Mouse (Mus musculus): Measurements from ENCODE around the gene Fkbp15. TPM values are rescaled to one million over a fixed set of nuclear protein-coding genes. Genes with fewer than 3 reads are reported as not detected.

The Fkbp15 gene
- polyA plus RNA-seq, 1 experiment from 2014 or later = 21.0 TPM

- DNase-seq (ENCODE audit: low spot score) (no peak), ATAC-seq (ENCODE audit: insufficient read depth, low FRiP score, low TSS enrichment) (no peak)
- no peaks in the 10 kb centered on the region for H3K9me3 ChIP-seq (ENCODE audit: control insufficient read depth, low read length)
- H3K36me3 ChIP-seq (ENCODE audit: control insufficient read depth, insufficient read depth, low read length) = peaks cover 2% of the 10 kb centered on the region; the same call in 1 of the 2 replicates
- H3K4me3 ChIP-seq (ENCODE audit: low read depth, low read length) = no peak overlapping the region
- no peak overlapping the region for H3K9ac ChIP-seq (ENCODE audit: low read length)
- 82% methylated on average over 2 of the region's 2 CpGs for WGBS
- no peaks in the 10 kb centered on the region for H3K4me1 ChIP-seq (ENCODE audit: control insufficient read depth, insufficient read depth, low read length)
- H3K27ac ChIP-seq (ENCODE audit: low read depth, low read length) = no peak overlapping the region
- H3K27me3 ChIP-seq (ENCODE audit: control insufficient read depth, insufficient read depth, low read length) = no peaks in the 10 kb centered on the region
- no peak overlapping the region for H3K4me2 ChIP-seq (ENCODE audit: low read depth)
These were observed 43.9 kb downstream of the Fkbp15 start for GRCm38 (mm10) chr4:62316456-62316855.

- Histone ChIP-seq H3K4me1 (ENCODE audit: control insufficient read depth, insufficient read depth, low read length) (no peaks in the 10 kb centered on the region), H3K9ac (ENCODE audit: low read length) (no peak overlapping the region), H3K4me2 (ENCODE audit: low read depth) (no peak overlapping the region), H3K36me3 (ENCODE audit: control insufficient read depth, insufficient read depth, low read length) (peaks cover 2% of the 10 kb centered on the region; the same call in 1 of the 2 replicates), H3K4me3 (ENCODE audit: low read depth, low read length) (no peak overlapping the region), H3K27ac (ENCODE audit: low read depth, low read length) (no peak overlapping the region), H3K9me3 (ENCODE audit: control insufficient read depth, low read length) (no peaks in the 10 kb centered on the region), H3K27me3 (ENCODE audit: control insufficient read depth, insufficient read depth, low read length) (no peaks in the 10 kb centered on the region)
- ATAC-seq (ENCODE audit: insufficient read depth, low FRiP score, low TSS enrichment) (no peak), DNase-seq (ENCODE audit: low spot score) (no peak)
- 81% methylated on average over 3 of the region's 3 CpGs for WGBS
These were observed 45.8 kb downstream of the Fkbp15 start for GRCm38 (mm10) chr4:62314516-62314915.

GRCm38 (mm10) chr4:62313641-62314211, 46.6 kb downstream of the Fkbp15 start:
- H3K4me1 ChIP-seq (ENCODE audit: control insufficient read depth, insufficient read depth, low read length) = no peaks in the 10 kb centered on the region
- no peak overlapping the region for H3K4me2 ChIP-seq (ENCODE audit: low read depth)
- no peak for ATAC-seq (ENCODE audit: insufficient read depth, low FRiP score, low TSS enrichment)
- no peak overlapping the region for H3K27ac ChIP-seq (ENCODE audit: low read depth, low read length)
- 87% methylated on average over 9 of the region's 9 CpGs for WGBS
- no peak overlapping the region for H3K9ac ChIP-seq (ENCODE audit: low read length)
- H3K4me3 ChIP-seq (ENCODE audit: low read depth, low read length) = no peak overlapping the region
- peaks cover 2% of the 10 kb centered on the region; the same call in 1 of the 2 replicates for H3K36me3 ChIP-seq (ENCODE audit: control insufficient read depth, insufficient read depth, low read length)
- no peaks in the 10 kb centered on the region for H3K9me3 ChIP-seq (ENCODE audit: control insufficient read depth, low read length)
- no peak for DNase-seq (ENCODE audit: low spot score)
- H3K27me3 ChIP-seq (ENCODE audit: control insufficient read depth, insufficient read depth, low read length) = no peaks in the 10 kb centered on the region

- no peak overlapping the region for H3K4me3 ChIP-seq (ENCODE audit: low read depth, low read length)
- no peaks in the 10 kb centered on the region for H3K4me1 ChIP-seq (ENCODE audit: control insufficient read depth, insufficient read depth, low read length)
- DNase-seq (ENCODE audit: low spot score) (no peak), ATAC-seq (ENCODE audit: insufficient read depth, low FRiP score, low TSS enrichment) (no peak)
- H3K4me2 ChIP-seq (ENCODE audit: low read depth) = no peak overlapping the region
- H3K27me3 ChIP-seq (ENCODE audit: control insufficient read depth, insufficient read depth, low read length) = no peaks in the 10 kb centered on the region
- whole genome bisulfite sequencing = 92% methylated on average over 2 of the region's 2 CpGs
- H3K27ac ChIP-seq (ENCODE audit: low read depth, low read length) = no peak overlapping the region
- no peaks in the 10 kb centered on the region for H3K9me3 ChIP-seq (ENCODE audit: control insufficient read depth, low read length)
- no peak overlapping the region for H3K9ac ChIP-seq (ENCODE audit: low read length)
- peaks cover 2% of the 10 kb centered on the region; the same call in 1 of the 2 replicates for H3K36me3 ChIP-seq (ENCODE audit: control insufficient read depth, insufficient read depth, low read length)
These were observed 47.5 kb downstream of the Fkbp15 start for GRCm38 (mm10) chr4:62312821-62313220.

- no peak overlapping the region for H3K4me2 ChIP-seq (ENCODE audit: low read depth)
- H3K9ac ChIP-seq (ENCODE audit: low read length) = no peak overlapping the region
- H3K4me3 ChIP-seq (ENCODE audit: low read depth, low read length) = no peak overlapping the region
- no peak for ATAC-seq (ENCODE audit: insufficient read depth, low FRiP score, low TSS enrichment)
- no peaks in the 10 kb centered on the region for H3K4me1 ChIP-seq (ENCODE audit: control insufficient read depth, insufficient read depth, low read length)
- H3K9me3 ChIP-seq (ENCODE audit: control insufficient read depth, low read length) = no peaks in the 10 kb centered on the region
- H3K27me3 ChIP-seq (ENCODE audit: control insufficient read depth, insufficient read depth, low read length) = no peaks in the 10 kb centered on the region
- no peak overlapping the region for H3K27ac ChIP-seq (ENCODE audit: low read depth, low read length)
- DNase-seq (ENCODE audit: low spot score) = no peak
- 0 out of 2 replicates have a peak, but pooled peaks cover 2% of the 10 kb centered on the region for H3K36me3 ChIP-seq (ENCODE audit: control insufficient read depth, insufficient read depth, low read length)
These were observed 51.9 kb downstream of the Fkbp15 start for GRCm38 (mm10) chr4:62308406-62308805.

GRCm38 (mm10) chr4:62306840-62307239, 53.5 kb downstream of the Fkbp15 start:
- no peak for ATAC-seq (ENCODE audit: insufficient read depth, low FRiP score, low TSS enrichment)
- Histone ChIP-seq H3K4me1 (ENCODE audit: control insufficient read depth, insufficient read depth, low read length) (no peaks in the 10 kb centered on the region), H3K27me3 (ENCODE audit: control insufficient read depth, insufficient read depth, low read length) (no peaks in the 10 kb centered on the region), H3K4me3 (ENCODE audit: low read depth, low read length) (no peak overlapping the region), H3K4me2 (ENCODE audit: low read depth) (no peak overlapping the region), H3K9me3 (ENCODE audit: control insufficient read depth, low read length) (no peaks in the 10 kb centered on the region), H3K36me3 (ENCODE audit: control insufficient read depth, insufficient read depth, low read length) (0 out of 2 replicates have a peak, but pooled peaks cover 2% of the 10 kb centered on the region), H3K9ac (ENCODE audit: low read length) (no peak overlapping the region), H3K27ac (ENCODE audit: low read depth, low read length) (no peak overlapping the region)
- DNase-seq (ENCODE audit: low spot score) = no peak
- 74% methylated on average over 4 of the region's 4 CpGs for WGBS

GRCm38 (mm10) chr4:62306301-62306700, 54.0 kb downstream of the Fkbp15 start:
- no peak overlapping the region for H3K9ac ChIP-seq (ENCODE audit: low read length)
- no peak overlapping the region for H3K4me2 ChIP-seq (ENCODE audit: low read depth)
- H3K36me3 ChIP-seq (ENCODE audit: control insufficient read depth, insufficient read depth, low read length) = no peaks in the 10 kb centered on the region
- ATAC-seq (ENCODE audit: insufficient read depth, low FRiP score, low TSS enrichment) = no peak
- H3K27me3 ChIP-seq (ENCODE audit: control insufficient read depth, insufficient read depth, low read length) = no peaks in the 10 kb centered on the region
- H3K27ac ChIP-seq (ENCODE audit: low read depth, low read length) = no peak overlapping the region
- no peak overlapping the region for H3K4me3 ChIP-seq (ENCODE audit: low read depth, low read length)
- DNase-seq (ENCODE audit: low spot score) = no peak
- 98% methylated on average over 1 of the region's 1 CpGs for WGBS
- no peaks in the 10 kb centered on the region for H3K9me3 ChIP-seq (ENCODE audit: control insufficient read depth, low read length)
- no peaks in the 10 kb centered on the region for H3K4me1 ChIP-seq (ENCODE audit: control insufficient read depth, insufficient read depth, low read length)

- Histone ChIP-seq H3K4me3 (ENCODE audit: low read depth, low read length) (no peak overlapping the region), H3K36me3 (ENCODE audit: control insufficient read depth, insufficient read depth, low read length) (peaks cover 5% of the 10 kb centered on the region; the same call in 1 of the 2 replicates), H3K4me2 (ENCODE audit: low read depth) (no peak overlapping the region), H3K4me1 (ENCODE audit: control insufficient read depth, insufficient read depth, low read length) (no peaks in the 10 kb centered on the region), H3K27ac (ENCODE audit: low read depth, low read length) (no peak overlapping the region), H3K9me3 (ENCODE audit: control insufficient read depth, low read length) (no peaks in the 10 kb centered on the region), H3K27me3 (ENCODE audit: control insufficient read depth, insufficient read depth, low read length) (no peaks in the 10 kb centered on the region), H3K9ac (ENCODE audit: low read length) (no peak overlapping the region)
- ATAC-seq (ENCODE audit: insufficient read depth, low FRiP score, low TSS enrichment) (no peak), DNase-seq (ENCODE audit: low spot score) (no peak)
- 85% methylated on average over 1 of the region's 1 CpGs for WGBS
These were observed 57.1 kb downstream of the Fkbp15 start for GRCm38 (mm10) chr4:62303288-62303687.

GRCm38 (mm10) chr4:62302795-62303194, 57.6 kb downstream of the Fkbp15 start:
- no peaks in the 10 kb centered on the region for H3K27me3 ChIP-seq (ENCODE audit: control insufficient read depth, insufficient read depth, low read length)
- H3K36me3 ChIP-seq (ENCODE audit: control insufficient read depth, insufficient read depth, low read length) = peaks cover 5% of the 10 kb centered on the region; the same call in 1 of the 2 replicates
- DNase-seq (ENCODE audit: low spot score) (no peak), ATAC-seq (ENCODE audit: insufficient read depth, low FRiP score, low TSS enrichment) (no peak)
- no peaks in the 10 kb centered on the region for H3K4me1 ChIP-seq (ENCODE audit: control insufficient read depth, insufficient read depth, low read length)
- no peak overlapping the region for H3K4me3 ChIP-seq (ENCODE audit: low read depth, low read length)
- no peak overlapping the region for H3K4me2 ChIP-seq (ENCODE audit: low read depth)
- no peaks in the 10 kb centered on the region for H3K9me3 ChIP-seq (ENCODE audit: control insufficient read depth, low read length)
- H3K27ac ChIP-seq (ENCODE audit: low read depth, low read length) = no peak overlapping the region
- no peak overlapping the region for H3K9ac ChIP-seq (ENCODE audit: low read length)
- WGBS = 54% methylated on average over 2 of the region's 2 CpGs

Measured in neural tube, embryonic 11.5 days (tissue).